Mouse (Mus musculus): ENCODE results near the gene Foxb1. TPM values are rescaled to one million over a fixed set of nuclear protein-coding genes. Genes with fewer than 3 reads are reported as not detected.

Foxb1 gene
- total RNA-seq (2021) = not detected
- long read RNA-seq, experiment 1 = 0 reads
- long read RNA-seq, experiment 2 = 0 reads

DNA sequence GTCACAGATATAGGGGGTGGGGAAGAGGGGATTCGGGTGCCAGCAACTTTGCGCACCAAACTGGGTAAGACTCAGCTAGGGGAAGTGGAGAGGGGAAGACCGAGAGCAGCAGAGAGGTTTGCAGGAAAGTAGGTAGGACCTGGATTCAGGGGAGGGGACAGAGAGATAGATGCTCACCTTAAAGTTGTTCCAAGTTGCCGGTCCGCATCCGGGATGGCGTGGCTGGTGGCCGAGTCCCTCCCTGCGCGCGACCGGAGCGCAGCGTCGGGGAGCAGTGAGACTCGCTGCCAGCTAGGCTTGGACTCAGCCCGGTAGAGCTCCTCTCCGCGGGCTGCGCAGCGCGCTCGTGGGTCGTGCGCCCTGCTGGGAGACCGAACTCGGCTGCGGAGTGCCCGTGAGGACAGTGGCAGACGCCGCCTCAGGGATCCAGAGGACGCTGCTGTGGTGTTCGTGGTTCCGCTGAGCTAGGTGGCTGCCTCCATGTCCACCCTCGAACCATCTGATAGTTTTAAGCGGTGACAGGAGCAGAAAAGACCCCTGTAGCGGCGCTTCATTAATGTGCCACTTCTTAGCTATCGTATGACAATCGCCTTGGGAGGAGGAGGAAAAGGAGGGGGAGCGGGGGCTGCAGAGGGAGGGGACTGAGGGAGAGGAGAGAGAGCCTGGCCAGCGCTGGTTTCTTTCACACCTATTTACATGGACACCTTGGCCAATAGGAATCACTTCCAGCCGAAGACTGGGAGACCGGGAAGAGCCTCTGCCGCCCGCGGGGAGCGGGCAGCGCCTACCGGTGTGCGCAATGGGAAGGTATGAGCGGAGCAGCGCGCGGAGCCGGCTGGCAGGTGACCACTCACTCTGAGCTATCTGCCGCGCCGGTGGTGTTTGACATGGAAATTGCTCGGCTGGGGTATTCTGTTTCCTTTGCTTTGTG is at the start of gene Foxb1:
Foxb1 (minus strand) TSS at position 570 of the 931 bp plus-strand sequence.
- DNase-seq (ENCODE audit: low spot score) = no peak

DNA sequence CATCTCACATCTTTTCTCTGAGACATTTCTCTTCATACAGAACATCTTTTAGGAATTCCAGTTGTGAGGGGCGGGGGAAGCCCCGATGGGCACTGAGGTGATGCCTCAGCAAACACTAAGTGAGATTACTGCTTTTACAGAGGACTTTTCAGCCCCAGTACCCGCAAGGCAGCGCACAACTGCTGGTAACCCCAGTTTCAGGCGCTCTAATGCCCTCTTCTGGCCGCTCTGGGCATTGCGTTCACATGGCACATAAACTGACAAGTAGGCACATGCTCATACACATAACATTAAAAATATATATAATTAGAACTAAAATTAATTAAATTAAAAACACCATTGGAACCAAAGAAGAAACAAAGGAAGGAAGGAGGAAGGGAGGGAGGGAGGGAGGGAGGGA is 29.8 kb upstream of the Foxb1 start:
- no peak for DNase-seq (ENCODE audit: low spot score)

DNA sequence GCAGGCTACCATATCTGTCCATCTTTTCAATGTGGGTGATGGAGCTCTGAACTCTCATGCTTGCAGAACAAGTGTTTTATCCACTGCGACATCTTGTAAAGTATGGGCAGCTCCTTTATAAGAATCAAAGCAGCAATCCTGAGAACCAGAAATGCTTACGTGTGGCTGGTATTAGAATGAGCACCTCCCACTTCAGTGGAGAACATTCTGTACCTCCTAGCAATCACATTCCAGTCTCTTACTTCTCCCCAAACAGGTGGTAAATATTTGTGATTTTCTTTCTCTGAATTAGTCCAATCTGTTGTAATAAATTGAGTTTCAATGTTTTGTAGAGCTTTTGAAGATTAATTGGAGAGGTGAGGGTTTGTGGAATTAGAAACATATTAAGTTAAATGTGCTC is 19.3 kb upstream of the Foxb1 start:
- no peak for DNase-seq (ENCODE audit: low spot score)

DNA sequence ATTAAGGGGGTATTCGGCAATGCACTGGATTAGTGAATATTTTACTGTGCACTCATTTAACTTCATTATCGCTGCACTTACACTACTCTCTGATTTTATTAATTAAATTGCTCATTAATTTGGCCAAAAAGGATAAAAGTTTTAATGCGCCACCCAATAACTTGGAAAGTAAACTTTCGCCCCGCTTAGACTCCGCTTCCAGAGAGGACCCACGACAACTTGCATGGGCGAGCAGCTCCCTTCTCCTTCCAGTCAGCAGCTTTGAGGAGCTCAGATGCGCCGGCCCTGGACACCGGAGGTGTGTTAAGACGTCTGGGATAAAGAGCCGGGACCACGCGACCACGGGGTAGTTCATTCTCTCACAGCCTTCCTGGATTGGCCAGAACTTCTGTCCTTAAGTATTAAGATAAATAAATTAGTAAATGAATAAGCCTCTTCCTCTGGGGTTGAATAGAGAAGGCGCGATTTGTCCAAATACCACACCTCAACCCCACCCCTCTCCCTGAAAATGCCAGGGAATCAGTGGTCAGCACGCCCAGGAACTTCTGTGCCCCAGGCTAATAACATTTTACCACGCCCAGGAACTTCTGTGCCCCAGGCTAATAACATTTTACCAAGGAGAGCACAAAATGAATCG is 9.3 kb upstream of the Foxb1 start:
- no peak for DNase-seq (ENCODE audit: low spot score)

DNA sequence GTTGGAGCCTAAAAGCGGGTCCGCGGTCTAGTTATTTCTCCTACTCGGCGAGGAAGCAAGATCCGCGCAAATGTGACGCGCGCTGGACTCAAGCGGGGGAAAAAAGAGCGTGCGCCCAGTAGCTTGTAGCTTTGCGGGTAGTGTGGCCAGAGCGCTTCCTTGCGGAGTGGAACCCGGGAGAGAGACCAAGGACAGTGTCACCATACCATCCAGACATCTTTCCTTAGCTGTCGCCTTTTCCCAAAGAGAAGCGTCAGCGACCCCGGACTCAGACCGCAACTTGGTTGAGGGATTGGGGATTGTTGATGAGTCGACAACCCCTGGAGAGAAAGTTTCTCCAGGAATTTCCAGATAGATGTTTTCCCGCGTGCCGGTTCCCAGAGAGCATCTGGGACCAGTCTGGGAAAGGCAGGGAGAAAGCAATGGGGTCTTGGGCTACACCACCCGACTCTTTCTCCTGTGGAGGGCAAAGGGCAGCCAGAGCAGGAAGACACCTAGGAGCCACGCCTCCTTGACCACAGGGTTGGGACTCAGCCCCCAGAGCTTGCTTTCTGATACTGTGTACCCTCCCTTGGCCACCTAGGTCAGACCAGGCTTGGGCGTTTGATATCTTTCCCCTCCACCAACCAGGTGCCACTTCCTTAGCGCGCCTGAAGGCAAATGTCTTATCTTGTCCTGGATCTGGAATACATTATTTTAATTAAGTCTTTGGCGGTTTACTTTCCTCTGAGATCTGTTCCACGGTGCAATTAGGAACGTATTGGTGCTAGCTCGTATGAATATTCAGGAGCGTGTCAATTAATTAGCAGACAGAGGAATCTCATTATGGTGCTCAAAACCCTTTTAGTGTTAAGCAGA is 8.6 kb upstream of the Foxb1 start:
- DNase-seq (ENCODE audit: low spot score) = no peak

DNA sequence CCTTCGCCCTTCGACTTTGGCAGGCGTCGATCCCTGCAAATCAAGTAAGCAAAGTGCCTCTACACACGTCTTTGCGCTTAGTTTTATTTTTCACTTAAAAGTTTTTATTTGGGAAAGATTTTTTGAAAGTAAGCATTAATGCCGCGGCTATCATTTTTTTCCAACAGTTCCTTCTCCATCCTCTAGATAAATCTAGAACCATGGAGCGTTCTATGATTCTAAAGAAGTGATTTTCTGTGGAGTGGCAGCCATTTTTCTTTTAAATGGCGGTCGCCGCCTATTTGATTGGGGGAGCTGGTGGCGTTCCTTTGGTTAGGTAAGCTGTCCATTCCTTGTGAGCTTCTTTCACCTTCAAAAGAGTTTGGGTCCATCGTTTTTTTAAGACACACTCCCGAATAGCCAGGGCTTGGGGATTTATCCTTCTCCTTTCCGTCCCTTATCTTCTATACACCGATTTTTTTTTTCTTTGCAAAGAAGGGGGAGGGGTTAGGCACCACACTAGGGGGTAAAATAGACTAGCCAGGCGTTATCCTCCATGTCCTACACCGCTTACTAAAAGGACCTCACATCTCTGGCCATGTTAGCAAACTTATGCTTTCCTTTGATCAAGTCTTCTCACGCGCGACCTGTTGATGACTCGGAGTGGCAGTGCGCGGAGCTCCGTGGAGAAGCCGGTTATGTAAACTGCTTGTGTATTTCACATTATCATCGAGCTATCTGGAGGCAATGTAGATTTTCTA is 7.6 kb upstream of the Foxb1 start:
- no peak for DNase-seq (ENCODE audit: low spot score)

DNA sequence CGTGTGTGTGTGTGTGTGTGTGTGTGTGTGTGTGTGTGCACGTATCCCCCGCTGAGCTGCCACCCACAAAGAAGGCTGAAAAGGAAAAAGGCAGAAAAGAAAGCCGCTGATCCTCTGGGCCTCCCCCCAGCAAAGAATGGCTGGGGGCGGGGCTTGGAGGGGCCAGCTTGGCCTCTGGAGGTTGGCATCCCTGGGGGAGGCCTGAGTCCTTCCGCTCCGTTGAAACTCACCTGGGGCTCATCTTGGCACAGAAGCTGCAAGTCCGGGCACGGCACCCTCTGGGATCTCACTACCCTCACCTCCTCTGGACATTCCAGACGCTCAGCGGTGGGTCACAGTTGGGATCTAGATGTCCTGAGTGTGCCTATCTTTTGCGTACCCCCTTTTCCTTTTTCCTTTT is 6.7 kb upstream of the Foxb1 start:
- no peak for DNase-seq (ENCODE audit: low spot score)

DNA sequence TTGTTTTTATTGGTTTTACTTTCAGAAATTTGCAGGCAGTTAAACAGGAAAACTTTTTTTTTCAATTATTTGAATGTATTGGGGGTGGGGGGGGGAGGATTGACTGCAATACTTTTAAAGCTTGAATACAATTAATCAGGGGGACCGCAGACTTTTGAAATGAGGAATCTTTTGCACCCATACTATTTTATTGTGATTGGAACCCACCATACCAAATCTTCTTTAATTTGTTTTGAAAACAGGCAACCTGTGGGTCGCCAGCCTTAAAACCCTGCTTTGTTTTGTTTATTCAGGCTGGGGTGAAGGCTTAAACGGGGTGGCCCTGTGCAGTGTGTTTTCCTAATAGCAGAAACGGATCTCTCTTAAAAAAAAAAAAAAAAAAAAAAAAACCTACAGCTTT is 6.2 kb upstream of the Foxb1 start:
- no peak for DNase-seq (ENCODE audit: low spot score)

DNA sequence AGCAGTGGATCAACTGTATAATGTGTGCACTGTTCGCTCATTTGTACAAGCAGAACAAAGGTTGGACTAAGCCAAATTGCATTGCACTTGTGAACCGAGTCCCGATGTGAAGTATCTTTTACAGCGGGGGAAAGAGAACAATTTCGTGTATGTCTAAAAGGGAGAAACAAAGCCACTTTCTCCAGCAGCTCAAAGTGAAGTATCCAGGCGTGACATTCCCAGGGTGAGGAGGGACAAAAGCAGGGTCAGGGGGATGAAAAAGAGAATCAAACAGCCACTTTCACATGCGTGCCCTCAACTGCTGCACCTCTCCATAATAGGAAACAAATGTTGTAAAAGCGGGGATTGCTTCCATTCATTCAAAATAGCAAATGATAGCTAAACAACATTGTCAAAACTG is 5.6 kb upstream of the Foxb1 start:
- DNase-seq (ENCODE audit: low spot score) = no peak

DNA sequence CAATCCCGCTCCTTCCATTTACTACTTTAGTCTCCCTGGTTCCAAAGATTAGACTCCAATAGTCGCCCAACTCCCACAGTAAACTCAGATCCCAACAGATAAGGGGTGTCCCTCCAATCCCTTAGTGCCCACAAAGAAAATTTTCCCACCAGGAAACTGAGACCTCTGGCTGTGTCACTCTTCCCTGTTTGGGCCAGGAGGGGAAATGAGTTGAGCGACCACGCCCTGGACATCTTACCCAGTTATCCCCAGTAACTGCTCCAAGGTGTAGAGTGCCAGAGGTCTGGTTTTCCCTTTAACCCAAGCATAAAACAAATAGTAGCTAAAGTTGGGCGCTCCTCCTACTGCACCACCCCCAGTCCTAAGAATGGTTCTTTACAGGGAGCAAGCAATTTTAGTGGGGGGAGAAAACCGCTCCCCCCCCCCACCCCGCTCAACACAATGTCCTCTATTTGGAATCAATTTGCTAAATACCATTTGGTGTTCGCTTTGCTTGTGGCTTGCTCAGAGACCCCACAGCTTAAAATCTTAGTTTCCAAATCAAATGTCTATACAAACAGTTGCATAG is 4.8 kb upstream of the Foxb1 start:
- DNase-seq (ENCODE audit: low spot score) = no peak

DNA sequence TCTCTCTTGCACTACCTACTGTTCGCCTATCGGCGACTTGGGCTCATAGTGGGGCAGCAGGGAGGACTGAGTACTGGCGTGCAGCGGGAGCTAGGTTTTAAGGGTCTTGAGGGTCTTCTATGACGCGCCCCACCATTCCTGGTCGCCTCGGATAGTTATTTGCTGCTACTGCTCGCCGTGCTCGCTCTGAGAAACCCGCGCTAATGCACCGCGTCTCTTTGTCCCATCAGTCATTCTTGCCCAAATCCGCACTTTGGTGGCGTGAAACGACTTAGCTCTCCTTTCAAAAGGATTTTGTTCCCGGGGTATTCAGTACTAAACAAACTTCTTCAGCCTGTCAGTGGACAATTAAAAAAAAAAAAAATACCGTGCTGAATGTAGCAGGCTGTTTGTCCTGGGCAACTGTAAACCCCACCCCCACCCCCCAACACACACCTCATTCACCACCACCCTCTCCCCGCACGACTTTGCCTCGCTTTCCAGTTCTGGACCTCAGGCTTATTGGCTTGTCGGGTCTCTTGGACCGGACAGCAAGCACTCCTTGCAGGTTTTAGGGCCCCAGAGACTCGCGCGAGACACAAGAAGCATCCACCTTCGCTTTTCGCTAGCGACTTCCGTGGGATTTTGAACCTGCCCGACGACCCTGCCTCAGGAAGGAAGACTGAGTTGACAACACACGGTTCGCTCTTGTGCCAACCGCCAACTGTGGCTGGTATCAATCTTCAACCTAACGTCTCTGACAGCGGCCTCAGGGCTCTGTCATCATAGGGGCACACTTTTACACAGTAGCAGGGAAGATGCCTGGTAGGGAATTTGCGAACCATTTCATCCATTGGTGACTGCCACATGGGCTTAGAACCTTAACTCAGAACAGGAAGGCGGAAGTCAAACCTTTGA is 4.1 kb upstream of the Foxb1 start:
- no peak for DNase-seq (ENCODE audit: low spot score)

DNA sequence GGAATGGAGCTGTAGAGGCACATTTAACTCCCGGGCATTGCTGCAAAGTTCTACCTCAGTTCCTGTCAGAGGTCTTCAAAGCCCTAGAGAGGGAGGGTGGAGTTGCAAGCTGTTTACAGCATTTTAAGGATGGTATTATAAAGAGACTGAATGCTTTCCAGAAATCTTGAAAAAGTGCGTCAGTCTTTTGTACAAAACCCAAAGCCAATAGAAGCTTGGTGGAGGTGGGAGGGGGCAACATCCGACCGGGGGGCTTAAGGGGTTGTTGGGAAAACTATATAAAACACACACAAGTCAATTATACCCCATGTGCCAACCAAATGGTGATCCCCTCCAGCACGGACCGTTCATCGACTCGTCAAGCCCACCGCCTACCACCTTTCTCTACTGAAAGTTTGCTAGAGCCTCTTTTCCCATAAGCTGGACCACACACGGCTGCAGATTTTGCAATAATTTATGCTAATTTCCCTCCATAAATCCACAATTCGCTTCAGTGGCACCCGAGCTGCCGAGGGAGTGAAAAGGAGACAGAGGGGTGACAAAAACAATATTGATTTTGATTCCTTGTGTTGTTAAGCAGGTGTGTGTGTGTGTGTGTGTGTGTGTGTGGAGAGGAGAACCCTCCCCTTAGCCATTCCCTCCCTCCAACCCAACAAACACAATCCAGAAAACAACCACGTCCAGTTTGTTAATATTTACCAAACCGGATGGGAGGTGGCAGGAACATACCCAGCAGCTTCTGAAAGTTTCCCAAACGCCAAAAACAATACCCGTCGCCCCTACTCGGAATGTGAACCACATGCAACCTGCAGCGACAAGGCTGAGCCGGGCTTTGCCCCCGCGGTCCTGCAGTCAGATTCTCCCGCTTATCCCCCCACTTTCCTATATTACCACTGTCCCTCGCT is 3.2 kb upstream of the Foxb1 start:
- DNase-seq (ENCODE audit: low spot score) = no peak

DNA sequence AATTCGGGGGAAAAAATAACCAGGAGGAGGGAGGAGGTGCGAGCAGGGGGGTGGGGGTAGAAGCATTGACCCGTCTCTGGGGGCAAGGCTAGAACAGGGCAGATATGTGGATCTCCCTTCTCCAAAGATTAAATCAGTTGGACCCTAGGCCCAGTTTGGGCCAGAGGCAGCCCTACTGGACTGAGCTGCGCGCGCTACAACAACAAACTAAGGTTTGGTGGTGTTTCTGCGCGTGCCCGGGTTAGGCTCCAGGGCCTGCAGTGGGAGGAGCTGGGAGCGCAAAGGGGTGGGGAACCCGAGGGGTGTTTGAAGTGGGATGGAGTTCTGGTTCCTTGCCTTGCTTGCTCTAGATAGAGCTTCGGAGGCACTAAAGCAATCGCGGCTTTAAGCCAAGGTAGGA is 2.0 kb upstream of the Foxb1 start:
- no peak for DNase-seq (ENCODE audit: low spot score)

DNA sequence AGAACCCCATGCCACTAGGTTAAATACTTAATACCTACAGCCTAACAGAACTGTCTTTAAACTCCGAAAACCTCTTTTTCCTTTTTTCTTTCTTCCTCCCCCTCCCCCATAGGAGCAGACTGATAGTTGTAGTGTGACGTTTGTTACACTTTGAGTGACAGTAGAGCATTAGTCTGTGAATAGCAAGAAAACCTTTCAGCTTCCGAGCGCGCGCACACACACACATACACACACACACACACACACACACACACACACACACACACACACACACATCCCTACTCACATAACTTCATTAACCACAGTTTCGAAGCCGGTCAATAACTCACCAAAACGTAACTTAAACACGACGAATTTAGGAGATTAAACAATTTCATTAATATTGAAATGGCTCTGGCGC is 1.5 kb upstream of the Foxb1 start:
- DNase-seq (ENCODE audit: low spot score) = no peak

DNA sequence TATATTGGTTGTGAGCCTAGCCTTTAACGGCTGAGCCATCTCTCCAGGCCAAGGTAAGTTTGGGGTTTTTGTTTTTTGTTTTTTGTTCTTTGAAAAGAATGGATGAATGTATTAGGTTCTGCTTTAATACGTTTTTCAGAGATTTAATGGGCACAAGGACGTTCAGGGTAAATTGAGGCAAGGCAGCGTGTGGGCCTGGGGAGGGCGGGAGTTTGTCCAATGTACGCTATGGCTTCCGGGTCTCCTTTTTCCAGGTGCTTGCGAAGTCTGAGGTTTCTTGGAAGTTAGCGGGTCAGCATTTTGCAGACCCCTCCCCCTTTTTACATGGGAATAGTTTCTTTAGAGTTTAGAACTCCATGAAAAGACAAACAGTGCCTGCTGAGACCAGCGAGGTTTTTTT is 829 bp upstream of the Foxb1 start:
- no peak for DNase-seq (ENCODE audit: low spot score)

DNA sequence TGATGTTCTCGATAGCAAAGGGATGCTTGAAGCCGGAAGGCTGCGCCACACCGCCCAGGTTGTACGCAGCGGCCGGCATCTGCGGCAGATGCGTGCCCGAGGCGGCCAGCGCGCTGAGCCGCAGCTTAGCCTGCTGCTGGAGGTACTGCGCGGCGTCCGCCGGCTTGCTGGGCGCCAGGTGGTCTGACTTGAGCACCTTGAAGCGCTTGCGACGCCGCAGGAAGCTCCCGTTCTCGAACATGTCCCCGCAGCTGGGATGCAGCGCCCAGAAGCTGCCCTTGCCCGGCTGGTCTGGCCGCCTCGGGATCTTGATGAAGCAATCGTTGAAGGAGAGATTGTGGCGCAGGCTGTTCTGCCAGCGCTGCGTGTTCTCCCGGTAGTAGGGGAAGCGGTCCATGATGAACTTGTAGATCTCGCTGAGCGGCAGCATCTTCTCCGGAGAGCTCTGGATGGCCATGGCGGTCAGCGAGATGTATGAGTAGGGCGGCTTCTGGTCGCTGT is 969 bp downstream of the Foxb1 start:
- no peak for DNase-seq (ENCODE audit: low spot score)

DNA sequence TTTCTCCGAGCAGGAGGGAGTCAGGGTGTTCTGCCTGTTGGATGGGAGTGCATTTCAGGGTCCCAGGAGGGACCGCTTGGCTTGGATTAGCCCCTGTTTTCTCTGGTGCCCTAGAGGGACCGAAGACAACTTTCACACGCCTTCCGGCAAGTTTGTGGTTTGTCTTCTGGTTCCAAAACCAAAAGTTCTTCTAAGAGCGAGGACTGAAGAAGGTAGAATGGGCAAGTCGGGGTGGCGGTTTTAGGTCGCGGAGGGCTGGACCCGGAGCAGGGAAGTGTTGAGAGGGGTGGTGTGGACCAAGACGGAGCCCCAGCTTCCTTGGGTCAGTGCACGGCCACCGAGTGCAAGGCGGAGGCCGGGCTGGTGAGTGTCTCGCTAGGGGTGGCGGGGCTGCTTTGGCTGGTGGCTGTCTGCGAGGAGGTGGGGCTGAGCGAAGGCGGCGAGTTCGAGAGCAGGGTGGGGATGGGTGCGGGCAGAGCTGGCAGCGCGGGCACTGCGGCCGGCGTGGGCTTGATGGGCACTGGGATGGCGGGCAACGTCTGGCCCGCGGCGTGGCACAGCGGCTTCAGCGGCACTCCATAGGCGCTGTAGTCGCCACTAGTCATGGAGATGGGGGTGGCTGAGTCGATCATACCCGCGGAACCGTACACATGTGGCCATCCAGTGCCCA is 1.7 kb downstream of the Foxb1 start:
- DNase-seq (ENCODE audit: low spot score) = no peak

DNA sequence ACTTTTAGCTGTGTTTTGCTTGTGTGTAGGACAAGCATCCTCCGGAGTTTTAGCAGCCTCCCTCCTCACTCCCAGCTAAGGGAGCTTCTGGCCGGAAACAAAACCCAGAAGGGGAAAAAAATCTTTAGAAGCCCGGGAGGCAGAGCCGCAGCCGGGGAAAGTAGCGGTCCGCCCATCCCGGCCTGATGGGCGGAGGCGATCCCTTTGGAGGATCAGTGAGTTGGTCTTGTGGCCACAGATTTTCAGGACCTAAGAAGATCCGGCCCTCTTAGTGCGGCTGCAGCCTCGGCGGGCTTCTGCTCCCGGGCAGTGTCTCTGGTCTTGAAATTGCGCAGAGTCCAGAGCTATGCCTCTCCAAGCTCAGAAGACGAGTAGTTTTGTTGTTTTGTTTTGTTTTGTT is 2.2 kb downstream of the Foxb1 start:
- DNase-seq (ENCODE audit: low spot score) = no peak
